16 mouse cellular contexts compared by ENCODE assay signal in genomic region chr9:106357167-106357566, GRCm38 (mm10). TPM values are rescaled to one million over a fixed set of nuclear protein-coding genes. Genes with fewer than 3 reads are reported as not detected.
DNase-seq lines count a peak whose midpoint lies in the region; ATAC-seq and TF ChIP-seq lines count a peak whose summit lies in the region.
"Had no signal": no experiment of that assay in that cellular context is flagged by ENCODE, and none has a peak within 500 bp of the region (broad histone marks: within the 10 kb centered on the region; RNA-seq: fewer than 3 reads in every experiment).

No protein-coding gene starts in this region.

- no peaks in the 10 kb centered on the region for H3K27me3 ChIP-seq in midbrain, embryonic 10.5 days (ENCODE audit: low read depth, poor library complexity, severe bottlenecking)
- no peaks in the 10 kb centered on the region for H3K27me3 ChIP-seq in midbrain, postnatal 0 days (ENCODE audit: insufficient read depth, low read length)
- no peaks in the 10 kb centered on the region for H3K27me3 ChIP-seq in limb, embryonic 12.5 days
- H3K27me3 ChIP-seq in stomach, postnatal 0 days (ENCODE audit: control insufficient read depth, insufficient read depth, low read length), result no peaks in the 10 kb centered on the region
- H3K27me3 ChIP-seq: hindbrain, embryonic 13.5 days; neural tube, embryonic 13.5 days had no signal

- peaks cover 55% of the 10 kb centered on the region for H3K4me1 ChIP-seq in midbrain, embryonic 10.5 days
- no peaks in the 10 kb centered on the region for H3K4me1 ChIP-seq in midbrain, postnatal 0 days (ENCODE audit: insufficient read depth, low read length)
- H3K4me1 ChIP-seq in limb, embryonic 12.5 days (replicated peaks), result peaks cover 82% of the 10 kb centered on the region
- H3K4me1 ChIP-seq in stomach, postnatal 0 days (replicated peaks; ENCODE audit: control insufficient read depth, insufficient read depth), result peaks cover 5% of the 10 kb centered on the region; the same call in 1 of the 2 replicates

- no peak overlapping the region for H3K4me2 ChIP-seq in midbrain, postnatal 0 days (ENCODE audit: low read depth, low read length, poor library complexity, severe bottlenecking)
- peak overlapping the region; percentile 43; the same call in 1 of the 2 replicates for H3K4me2 ChIP-seq in limb, embryonic 12.5 days
- H3K4me2 ChIP-seq in stomach, postnatal 0 days (replicated peaks; ENCODE audit: low read depth), result no peak overlapping the region
- H3K4me2 ChIP-seq: hindbrain, embryonic 13.5 days; neural tube, embryonic 13.5 days had no signal

- 80% methylated on average over 3 of the region's 3 CpGs for WGBS in midbrain, embryonic 10.5 days
- WGBS in midbrain, postnatal 0 days, result 85% methylated on average over 3 of the region's 3 CpGs
- 15% methylated on average over 3 of the region's 3 CpGs for WGBS in limb, embryonic 12.5 days
- 75% methylated on average over 3 of the region's 3 CpGs for WGBS in stomach, postnatal 0 days

- ATAC-seq in midbrain, postnatal 0 days (ENCODE audit: low FRiP score), result no peak
- no peak for ATAC-seq in limb, embryonic 12.5 days (ENCODE audit: insufficient number of reproducible peaks, insufficient read depth, low FRiP score, low TSS enrichment, low read depth)
- ATAC-seq in stomach, postnatal 0 days (ENCODE audit: low FRiP score, low TSS enrichment), result no peak
- ATAC-seq: forebrain, postnatal 0 days had no signal

- no peak overlapping the region for H3K4me3 ChIP-seq in midbrain, embryonic 10.5 days
- no peak overlapping the region for H3K4me3 ChIP-seq in midbrain, postnatal 0 days (ENCODE audit: low read depth, low read length)
- no peak overlapping the region for H3K4me3 ChIP-seq in limb, embryonic 12.5 days (replicated peaks)
- no peak overlapping the region for H3K4me3 ChIP-seq in stomach, postnatal 0 days (ENCODE audit: low read depth, low read length)
- H3K4me3 ChIP-seq: hindbrain, embryonic 13.5 days; neural tube, embryonic 13.5 days had no signal

- DNase-seq in embryo, embryonic 10 days (ENCODE audit: low spot score), result peak; percentile 79
- no peak for DNase-seq in embryo, embryonic 9.5 days (ENCODE audit: extremely low spot score)
- DNase-seq in midbrain, embryonic 10.5 days (ENCODE audit: low spot score), result no peak
- DNase-seq in midbrain, postnatal 0 days (ENCODE audit: low spot score), result no peak
- no peak for DNase-seq in stomach, postnatal 0 days (ENCODE audit: low spot score)
- no peak for DNase-seq in adrenal gland, adult (ENCODE audit: inconsistent age in 2 of 2, low spot score in 1 of 2)
- DNase-seq in layer of hippocampus, postnatal 14 days (ENCODE audit: low spot score in 2 of 2), result no peak
- DNase-seq: cerebellum, postnatal 25 days; forebrain, postnatal 0 days; heart, adult 18-20 months; kidney, adult 18-20 months; left cerebral cortex, postnatal 4 days; right cerebral cortex, postnatal 14 days had no signal

- no peak for TF ChIP-seq EP300 in stomach, postnatal 0 days (optimal IDR thresholded peaks at IDR 0.05)

- no peak overlapping the region for H3K9ac ChIP-seq in midbrain, postnatal 0 days (replicated peaks; ENCODE audit: low read length, poor library complexity, severe bottlenecking)
- H3K9ac ChIP-seq in limb, embryonic 12.5 days (replicated peaks), result peak overlapping the region; percentile 28; the same call in 1 of the 2 replicates
- no peak overlapping the region; the same call in 1 of the 2 replicates for H3K9ac ChIP-seq in stomach, postnatal 0 days (ENCODE audit: low read length)
- H3K9ac ChIP-seq: forebrain, postnatal 0 days; hindbrain, embryonic 13.5 days; neural tube, embryonic 13.5 days had no signal

- TF ChIP-seq CTCF in midbrain, postnatal 0 days (IDR thresholded peaks at IDR 0.05), result no peak
- no peak for TF ChIP-seq CTCF in stomach, postnatal 0 days (IDR thresholded peaks at IDR 0.05; ENCODE audit: low read depth)

- H3K9me3 ChIP-seq in midbrain, embryonic 10.5 days (replicated peaks), result no peaks in the 10 kb centered on the region
- H3K9me3 ChIP-seq in midbrain, postnatal 0 days (ENCODE audit: low read length), result no peaks in the 10 kb centered on the region
- no peaks in the 10 kb centered on the region for H3K9me3 ChIP-seq in limb, embryonic 12.5 days
- H3K9me3 ChIP-seq in stomach, postnatal 0 days (ENCODE audit: control insufficient read depth, low read length), result no peaks in the 10 kb centered on the region
- H3K9me3 ChIP-seq: hindbrain, embryonic 13.5 days; neural tube, embryonic 13.5 days had no signal

- peak overlapping the region; percentile 75 for H3K27ac ChIP-seq in midbrain, embryonic 10.5 days (replicated peaks)
- no peak overlapping the region for H3K27ac ChIP-seq in midbrain, postnatal 0 days (ENCODE audit: low read depth, low read length)
- H3K27ac ChIP-seq in limb, embryonic 12.5 days, result peak overlapping the region; percentile 100
- peak overlapping the region; percentile 58 for H3K27ac ChIP-seq in stomach, postnatal 0 days (replicated peaks)
- H3K27ac ChIP-seq: hindbrain, embryonic 13.5 days; neural tube, embryonic 13.5 days had no signal

- no peaks in the 10 kb centered on the region for H3K36me3 ChIP-seq in midbrain, embryonic 10.5 days
- H3K36me3 ChIP-seq in midbrain, postnatal 0 days (ENCODE audit: insufficient read depth, low read length), result no peaks in the 10 kb centered on the region
- no peaks in the 10 kb centered on the region for H3K36me3 ChIP-seq in limb, embryonic 12.5 days
- H3K36me3 ChIP-seq in stomach, postnatal 0 days (ENCODE audit: control insufficient read depth, insufficient read depth, low read length), result no peaks in the 10 kb centered on the region
- H3K36me3 ChIP-seq: hindbrain, embryonic 13.5 days; neural tube, embryonic 13.5 days had no signal

RNA-seq across cellular contexts. Expression of gene Dusp7, which starts 11.3 kb away (rescaled TPM):
- polyA plus RNA-seq in midbrain, embryonic 10.5 days (2016; fragmentation: Nextera tagmentation; extraction: Ambion mirVana), result 11.4 and 14.1 TPM in 2 replicates
- total RNA-seq in midbrain, postnatal 0 days (2014; rRNA removed), result 62.9 and 79.2 TPM in 2 replicates
- 18.4 and 19.4 TPM in 2 replicates for polyA plus RNA-seq in midbrain, postnatal 0 days (2015; fragmentation: Nextera tagmentation; extraction: Ambion mirVana)
- polyA plus RNA-seq in limb, embryonic 12.5 days (2016; fragmentation: Nextera tagmentation; extraction: Ambion mirVana), result 53.7 and 58.9 TPM in 2 replicates
- 12.3 and 12.7 TPM in 2 replicates for polyA plus RNA-seq in stomach, postnatal 0 days (2015; fragmentation: Nextera tagmentation; extraction: Ambion mirVana)
- total RNA-seq in layer of hippocampus, postnatal 14 days (2021), result 10 to 100 TPM; 65.2 to 70.3 TPM
